Mouse (Mus musculus) kidney, postnatal 0 days (tissue): Measurements from ENCODE around the gene Irf5. TPM values are rescaled to one million over a fixed set of nuclear protein-coding genes. Genes with fewer than 3 reads are reported as not detected.
"Not testable (repeated sequence)": the region's sequence is repeated elsewhere in the genome, so short reads cannot be mapped to it uniquely, and the experiment has no call there.

ENCODE experiments used
- ATAC-seq: fragments of 200-750 bp; cut with Nextera tagmentation; replicated peaks from 2 replicates; pipeline ENCODE4 v1.8.0; 2017; ENCODE audit warnings: low read depth, moderate number of reproducible peaks, moderate TSS enrichment, moderate library complexity; ENCODE audit not compliant: low FRiP score
- DNase-seq: peaks from one replicate; pipeline ENCODE4 v3.0.0-alpha.2; 2016; ENCODE audit warnings: low spot score
- H3K27ac ChIP-seq: fragments of 300-500 bp; sonication (generic); 2 replicates; pipeline ENCODE4 v1.5.1; 2014; ENCODE audit warnings: mild to moderate bottlenecking
- H3K27me3 ChIP-seq: fragments of 300-500 bp; sonication (generic); 2 replicates; pipeline ENCODE4 v1.6.1; 2014; ENCODE audit warnings: low read length, mixed read lengths; ENCODE audit not compliant: insufficient read depth
- H3K36me3 ChIP-seq: fragments of 300-500 bp; sonication (generic); 2 replicates; pipeline ENCODE4 v1.6.1; 2014; ENCODE audit warnings: low read length, mixed read lengths; ENCODE audit not compliant: insufficient read depth
- H3K4me1 ChIP-seq: fragments of 300-500 bp; sonication (generic); replicated peaks from 2 replicates; pipeline ENCODE4 v1.6.1; 2014; ENCODE audit warnings: antibody characterized with exemption, low read length, mixed read lengths; ENCODE audit not compliant: insufficient read depth
- H3K4me2 ChIP-seq: fragments of 300-500 bp; sonication (generic); 2 replicates; pipeline ENCODE4 v1.6.1; 2014; ENCODE audit warnings: mild to moderate bottlenecking, low read length, moderate library complexity, mixed read lengths
- H3K4me3 ChIP-seq: fragments of 300-500 bp; sonication (generic); replicated peaks from 2 replicates; pipeline ENCODE4 v1.5.1; 2014; ENCODE audit warnings: low read depth, low read length
- H3K9ac ChIP-seq: fragments of 300-500 bp; sonication (generic); 2 replicates; pipeline ENCODE4 v1.6.1; 2014; ENCODE audit warnings: low read depth, low read length
- H3K9me3 ChIP-seq: fragments of 300-500 bp; sonication (generic); replicated peaks from 2 replicates; pipeline ENCODE4 v1.6.1; 2016; ENCODE audit warnings: low read length, inconsistent platforms, mixed read lengths
- CTCF ChIP-seq: IDR thresholded peaks from 2 replicates; pipeline ENCODE4 v1.5.1; 2016; ENCODE audit warnings: antibody characterized with exemption, low read depth, mild to moderate bottlenecking, moderate library complexity
- WGBS: fragments of 180-500 bp; shearing (Covaris S2); extraction: QIAGEN DNeasy Blood & Tissue Kit; methylation state at CpG from one replicate; pipeline ENCODE4 v1.1.7; 2014; 5-methylcytosine and 5-hydroxymethylcytosine counted together
- polyA plus RNA-seq: library from polyadenylated mRNA; unstranded; fragments of >200 nt; fragmentation: Nextera tagmentation; extraction: Ambion mirVana; gene quantifications from 2 replicates; pipeline ENCODE4 v1.2.1, GENCODE M21; 2015

Gene Irf5
- polyA plus RNA-seq, 1 experiment from 2014 or later, result 3.7 TPM

GRCm38 (mm10) chr6:29557112-29557511 lies 30.7 kb downstream of the Irf5 start:
- no peaks in the 10 kb centered on the region for H3K27me3 ChIP-seq
- H3K36me3 ChIP-seq, result peaks cover 61% of the 10 kb centered on the region
- no peak for TF ChIP-seq CTCF
- no peak overlapping the region for H3K9ac ChIP-seq
- no peak overlapping the region for H3K4me2 ChIP-seq
- DNase-seq (no peak), ATAC-seq (no peak)
- no peak overlapping the region for H3K27ac ChIP-seq
- 95% methylated on average over 2 of the region's 2 CpGs for WGBS
- no peak overlapping the region for H3K4me3 ChIP-seq
- no peaks in the 10 kb centered on the region for H3K9me3 ChIP-seq
- H3K4me1 ChIP-seq, result no peaks in the 10 kb centered on the region

DNA sequence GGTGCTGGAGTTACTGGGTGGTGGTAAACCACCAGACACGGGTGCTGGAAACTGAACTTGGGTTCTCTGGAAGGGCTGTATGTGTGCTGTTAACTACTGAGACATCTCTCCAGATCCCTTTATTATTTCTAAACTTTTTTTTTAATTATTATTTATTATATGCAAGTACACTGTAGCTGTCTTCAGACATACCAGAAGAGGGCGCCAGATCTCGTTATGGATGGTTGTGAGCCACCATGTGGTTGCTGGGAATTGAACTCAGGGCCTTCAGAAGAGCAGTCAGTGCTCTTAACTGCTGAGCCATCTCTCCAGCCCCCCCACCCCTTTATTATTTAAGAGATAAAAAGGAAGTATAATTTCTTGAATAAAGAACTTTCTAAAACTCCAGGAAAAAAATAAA lies 50.0 kb downstream of the Irf5 start:
- not testable (repeated sequence) for H3K27ac ChIP-seq, H3K4me3 ChIP-seq, H3K9me3 ChIP-seq, ATAC-seq, H3K27me3 ChIP-seq, H3K9ac ChIP-seq, DNase-seq, H3K4me1 ChIP-seq, H3K4me2 ChIP-seq
- WGBS, result 86% methylated on average over 3 of the region's 3 CpGs
- H3K36me3 ChIP-seq, result peaks cover 40% of the 10 kb centered on the region
- TF ChIP-seq CTCF, result peak; percentile 29; the same call in 1 of the 2 replicates

GRCm38 (mm10) chr6:29580770-29581169 lies 54.3 kb downstream of the Irf5 start:
- H3K9me3 ChIP-seq, result no peaks in the 10 kb centered on the region
- TF ChIP-seq CTCF, result no peak
- H3K27me3 ChIP-seq, result no peaks in the 10 kb centered on the region
- DNase-seq (no peak), ATAC-seq (no peak)
- no peak overlapping the region for H3K4me2 ChIP-seq
- H3K36me3 ChIP-seq, result peaks cover 37% of the 10 kb centered on the region
- no peak overlapping the region for H3K4me3 ChIP-seq
- no peak overlapping the region for H3K9ac ChIP-seq
- WGBS, result 95% methylated on average over 1 of the region's 1 CpGs
- no peak overlapping the region for H3K27ac ChIP-seq
- H3K4me1 ChIP-seq, result no peaks in the 10 kb centered on the region

GRCm38 (mm10) chr6:29581202-29581601 lies 54.8 kb downstream of the Irf5 start:
- no peak for ATAC-seq
- Histone ChIP-seq H3K4me3 (no peak overlapping the region), H3K27me3 (no peaks in the 10 kb centered on the region), H3K9ac (no peak overlapping the region), H3K27ac (no peak overlapping the region), H3K9me3 (no peaks in the 10 kb centered on the region), H3K36me3 (peaks cover 41% of the 10 kb centered on the region), H3K4me1 (no peaks in the 10 kb centered on the region), H3K4me2 (no peak overlapping the region)
- no peak for TF ChIP-seq CTCF
- DNase-seq, result no peak
- 89% methylated on average over 3 of the region's 3 CpGs for WGBS

Other genes starting within 250 kb of the Irf5 start
- gene Fam71f2, start 247.0 kb upstream of the Irf5 start, polyA plus RNA-seq, result 0.29 and 0.60 TPM in 2 replicates
- gene Fam71f1, start 207.5 kb upstream of the Irf5 start, polyA plus RNA-seq, result not detected in 2 replicates
- 271 and 306 TPM in 2 replicates for gene Calu, start 178.6 kb upstream of the Irf5 start, polyA plus RNA-seq
- gene Opn1sw, start 138.2 kb upstream of the Irf5 start, polyA plus RNA-seq, result 0.26 and 0.47 TPM in 2 replicates
- gene Ccdc136, start 130.3 kb upstream of the Irf5 start, polyA plus RNA-seq, result 12.1 and 13.8 TPM in 2 replicates
- 2.5 and 2.8 TPM in 2 replicates for gene Flnc, start 93.4 kb upstream of the Irf5 start, polyA plus RNA-seq
- 461 and 485 TPM in 2 replicates for gene Atp6v1f, start 58.9 kb upstream of the Irf5 start, polyA plus RNA-seq
- gene Atp6v1fnb, start 55.2 kb upstream of the Irf5 start, polyA plus RNA-seq, result not detected in 2 replicates
- 17.1 and 19.1 TPM in 2 replicates for gene Kcp, start 18.7 kb upstream of the Irf5 start, polyA plus RNA-seq
- 56.0 and 60.2 TPM in 2 replicates for gene Tnpo3, start 83.3 kb downstream of the Irf5 start, polyA plus RNA-seq
- gene Tspan33, start 167.6 kb downstream of the Irf5 start, polyA plus RNA-seq, result 24.9 and 25.2 TPM in 2 replicates
- 26.4 and 27.5 TPM in 2 replicates for gene Smo, start 208.9 kb downstream of the Irf5 start, polyA plus RNA-seq
- gene Ahcyl2, start 241.4 kb downstream of the Irf5 start, polyA plus RNA-seq, result 18.5 and 18.7 TPM in 2 replicates